Mouse (Mus musculus) heart, postnatal 0 days (tissue): ENCODE results near the gene AC134908.4.

Source experiments
- CTCF ChIP-seq: IDR thresholded peaks from 2 replicates; pipeline ENCODE4 v1.5.1; 2016; ENCODE audit warnings: antibody characterized with exemption, control low read depth, low read depth
- EP300 ChIP-seq: IDR thresholded peaks from 2 replicates; pipeline ENCODE4 v1.6.1; 2016; ENCODE audit warnings: antibody characterized with exemption, low read depth

GRCm38 (mm10) chr17:25791843-25792527 is 3.5 kb downstream of the AC134908.4 start:
- TF ChIP-seq CTCF (no peak), EP300 (no peak)
